Mouse (Mus musculus) testis, adult 2 months (tissue): ENCODE results near the gene Dock8.

Experiments used
- CTCF ChIP-seq: fragments of 200-500 bp; IDR thresholded peaks from 2 replicates; pipeline ENCODE4 v1.5.1; 2012; ENCODE audit warnings: low read depth, mild to moderate bottlenecking, inconsistent platforms, low read length, moderate library complexity; ENCODE audit not compliant: control insufficient read depth, insufficient read depth, insufficient replicate concordance
- POLR2A ChIP-seq: fragments of 200-500 bp; IDR thresholded peaks from 2 replicates; pipeline ENCODE4 v1.6.1; 2012; ENCODE audit warnings: low read depth, mild to moderate bottlenecking, inconsistent platforms, low read length, moderate library complexity; ENCODE audit not compliant: control insufficient read depth

- TF ChIP-seq POLR2A (no peak), CTCF (no peak)
Measured at GRCm38 (mm10) chr19:24977991-24978390, 21.3 kb upstream of the Dock8 start.
